Mouse (Mus musculus) forebrain, embryonic 15.5 days (tissue): ENCODE results near the gene Tceanc2. TPM values are rescaled to one million over a fixed set of nuclear protein-coding genes. Genes with fewer than 3 reads are reported as not detected.
A peak's percentile ranks its signal among the peaks of the same experiment; 100 is the strongest.

Experiments
- ATAC-seq: fragments of 200-750 bp; cut with Nextera tagmentation; replicated peaks from 2 replicates; pipeline ENCODE4 v1.8.0; 2017; ENCODE audit warnings: mild to moderate bottlenecking, moderate TSS enrichment, moderate library complexity
- H3K27ac ChIP-seq: fragments of 300-500 bp; sonication (generic); replicated peaks from 2 replicates; pipeline ENCODE4 v1.5.1; 2015; ENCODE audit warnings: mild to moderate bottlenecking, inconsistent platforms
- H3K27me3 ChIP-seq: fragments of 300-500 bp; sonication (generic); 2 replicates; pipeline ENCODE4 v1.6.1; 2015; ENCODE audit warnings: inconsistent platforms
- H3K36me3 ChIP-seq: fragments of 300-500 bp; sonication (generic); 2 replicates; pipeline ENCODE4 v1.6.1; 2015; ENCODE audit warnings: mild to moderate bottlenecking, inconsistent platforms
- H3K4me1 ChIP-seq: fragments of 300-500 bp; sonication (generic); 2 replicates; pipeline ENCODE4 v1.6.1; 2015; ENCODE audit warnings: inconsistent platforms
- H3K4me2 ChIP-seq: fragments of 300-500 bp; sonication (generic); replicated peaks from 2 replicates; pipeline ENCODE4 v1.6.1; 2015; ENCODE audit warnings: mild to moderate bottlenecking, inconsistent platforms
- H3K4me3 ChIP-seq: fragments of 300-500 bp; sonication (generic); 2 replicates; pipeline ENCODE4 v1.5.1; 2015; ENCODE audit warnings: mild to moderate bottlenecking, inconsistent platforms
- H3K9ac ChIP-seq: fragments of 300-500 bp; sonication (generic); replicated peaks from 2 replicates; pipeline ENCODE4 v1.6.1; 2015; ENCODE audit warnings: mild to moderate bottlenecking, inconsistent platforms
- H3K9me3 ChIP-seq: fragments of 300-500 bp; sonication (generic); 2 replicates; pipeline ENCODE4 v1.6.1; 2016; ENCODE audit warnings: inconsistent platforms
- WGBS: fragments of 180-500 bp; shearing (Covaris S2); methylation state at CpG from one replicate; pipeline ENCODE4 v1.1.7; 2015; ENCODE audit warnings: mixed read lengths; 5-methylcytosine and 5-hydroxymethylcytosine counted together
- polyA plus RNA-seq: library from polyadenylated mRNA; unstranded; fragments of >200 nt; fragmentation: Nextera tagmentation; extraction: Ambion mirVana; gene quantifications from 2 replicates; pipeline ENCODE4 v1.2.1, GENCODE M21; 2015

Tceanc2 gene
- polyA plus RNA-seq, 1 experiment from 2014 or later = 45.9 TPM

- Histone ChIP-seq H3K9ac (no peak overlapping the region), H3K4me1 (no peaks in the 10 kb centered on the region), H3K27ac (no peak overlapping the region), H3K4me2 (no peak overlapping the region), H3K9me3 (no peaks in the 10 kb centered on the region), H3K36me3 (peaks cover 76% of the 10 kb centered on the region), H3K27me3 (no peaks in the 10 kb centered on the region), H3K4me3 (no peak overlapping the region)
- 91% methylated on average over 7 of the region's 7 CpGs for WGBS
- ATAC-seq = no peak
Observed at GRCm38 (mm10) chr4:107203001-107203400, 24.1 kb upstream of the Tceanc2 start.

- Histone ChIP-seq H3K27me3 (no peaks in the 10 kb centered on the region), H3K4me3 (no peak overlapping the region), H3K4me2 (no peak overlapping the region), H3K9me3 (no peaks in the 10 kb centered on the region), H3K4me1 (no peaks in the 10 kb centered on the region), H3K27ac (no peak overlapping the region), H3K36me3 (peaks cover 85% of the 10 kb centered on the region), H3K9ac (no peak overlapping the region)
- no peak for ATAC-seq
- WGBS = 97% methylated on average over 3 of the region's 3 CpGs
Observed at GRCm38 (mm10) chr4:107201779-107202178, 22.9 kb upstream of the Tceanc2 start.

- Histone ChIP-seq H3K27ac (no peak overlapping the region), H3K9ac (no peak overlapping the region), H3K4me1 (no peaks in the 10 kb centered on the region), H3K9me3 (no peaks in the 10 kb centered on the region), H3K27me3 (no peaks in the 10 kb centered on the region), H3K4me2 (no peak overlapping the region), H3K36me3 (peaks cover 89% of the 10 kb centered on the region), H3K4me3 (no peak overlapping the region)
- no peak for ATAC-seq
- 94% methylated on average over 5 of the region's 5 CpGs for WGBS
Observed at GRCm38 (mm10) chr4:107198072-107198471, 19.2 kb upstream of the Tceanc2 start.

- Histone ChIP-seq H3K4me2 (no peak overlapping the region), H3K27me3 (no peaks in the 10 kb centered on the region), H3K4me3 (no peak overlapping the region), H3K36me3 (peaks cover 85% of the 10 kb centered on the region), H3K27ac (no peak overlapping the region), H3K9me3 (no peaks in the 10 kb centered on the region), H3K4me1 (no peaks in the 10 kb centered on the region), H3K9ac (no peak overlapping the region)
- WGBS = 88% methylated on average over 2 of the region's 2 CpGs
- no peak for ATAC-seq
Observed at GRCm38 (mm10) chr4:107196454-107196853, 17.5 kb upstream of the Tceanc2 start.

GRCm38 (mm10) chr4:107193841-107194240 lies 14.9 kb upstream of the Tceanc2 start:
- ATAC-seq = no peak
- WGBS = 97% methylated on average over 3 of the region's 3 CpGs

GRCm38 (mm10) chr4:107185703-107186102 lies 6.8 kb upstream of the Tceanc2 start:
- no peak overlapping the region for H3K9ac ChIP-seq
- 70% methylated on average over 3 of the region's 3 CpGs for WGBS

More at GRCm38 (mm10) chr4:107193841-107194240, 14.9 kb upstream of the Tceanc2 start:
- Histone ChIP-seq H3K4me1 (no peaks in the 10 kb centered on the region), H3K27me3 (no peaks in the 10 kb centered on the region), H3K27ac (no peak overlapping the region), H3K4me3 (no peak overlapping the region), H3K9me3 (no peaks in the 10 kb centered on the region), H3K9ac (no peak overlapping the region), H3K4me2 (no peak overlapping the region), H3K36me3 (peaks cover 83% of the 10 kb centered on the region)

GRCm38 (mm10) chr4:107183203-107183602 lies 4.3 kb upstream of the Tceanc2 start:
- H3K4me2 ChIP-seq = no peak overlapping the region
- WGBS = 89% methylated on average over 4 of the region's 4 CpGs
- H3K4me1 ChIP-seq = peaks cover 30% of the 10 kb centered on the region
- no peak for ATAC-seq
- H3K9me3 ChIP-seq = no peaks in the 10 kb centered on the region
- H3K27me3 ChIP-seq = no peaks in the 10 kb centered on the region
- H3K27ac ChIP-seq = no peak overlapping the region
- no peak overlapping the region for H3K4me3 ChIP-seq
- H3K9ac ChIP-seq = no peak overlapping the region
- peaks cover 22% of the 10 kb centered on the region for H3K36me3 ChIP-seq

More at GRCm38 (mm10) chr4:107185703-107186102, 6.8 kb upstream of the Tceanc2 start:
- ATAC-seq = no peak
- Histone ChIP-seq H3K4me2 (no peak overlapping the region), H3K4me3 (no peak overlapping the region), H3K4me1 (peaks cover 19% of the 10 kb centered on the region), H3K27me3 (no peaks in the 10 kb centered on the region), H3K27ac (no peak overlapping the region), H3K36me3 (peaks cover 45% of the 10 kb centered on the region), H3K9me3 (no peaks in the 10 kb centered on the region)

- Histone ChIP-seq H3K4me2 (no peak overlapping the region), H3K9ac (no peak overlapping the region), H3K4me3 (no peak overlapping the region), H3K27ac (no peak overlapping the region), H3K9me3 (no peaks in the 10 kb centered on the region), H3K36me3 (peaks cover 18% of the 10 kb centered on the region), H3K27me3 (no peaks in the 10 kb centered on the region), H3K4me1 (peaks cover 31% of the 10 kb centered on the region)
- WGBS = 75% methylated on average over 2 of the region's 2 CpGs
- no peak for ATAC-seq
Observed at GRCm38 (mm10) chr4:107182796-107183195, 3.9 kb upstream of the Tceanc2 start.

GRCm38 (mm10) chr4:107181866-107182265 lies 3.0 kb upstream of the Tceanc2 start:
- Histone ChIP-seq H3K4me1 (peaks cover 40% of the 10 kb centered on the region), H3K27me3 (no peaks in the 10 kb centered on the region), H3K36me3 (peaks cover 9% of the 10 kb centered on the region), H3K27ac (no peak overlapping the region), H3K9me3 (no peaks in the 10 kb centered on the region), H3K4me2 (no peak overlapping the region), H3K4me3 (no peak overlapping the region), H3K9ac (no peak overlapping the region)
- ATAC-seq = no peak
- 90% methylated on average over 6 of the region's 6 CpGs for WGBS

- Histone ChIP-seq H3K4me1 (peaks cover 47% of the 10 kb centered on the region), H3K4me3 (no peak overlapping the region), H3K4me2 (peak overlapping the region; percentile 61; the same call in 1 of the 2 replicates), H3K27me3 (no peaks in the 10 kb centered on the region), H3K9ac (no peak overlapping the region), H3K9me3 (no peaks in the 10 kb centered on the region), H3K36me3 (no peaks in the 10 kb centered on the region), H3K27ac (no peak overlapping the region)
- no peak for ATAC-seq
Observed at GRCm38 (mm10) chr4:107180746-107181145, 1.8 kb upstream of the Tceanc2 start.

- H3K27ac ChIP-seq = peak overlapping the region; percentile 99
- H3K9ac ChIP-seq = peak overlapping the region; percentile 77
- no peaks in the 10 kb centered on the region for H3K9me3 ChIP-seq
- 2% methylated on average over 8 of the region's 8 CpGs for WGBS
- no peak for ATAC-seq
- no peaks in the 10 kb centered on the region for H3K27me3 ChIP-seq
- peaks cover 47% of the 10 kb centered on the region for H3K4me1 ChIP-seq
- H3K4me3 ChIP-seq = peak overlapping the region; percentile 71
- H3K36me3 ChIP-seq = 0 out of 2 replicates have a peak, but pooled peaks cover under 1% of the 10 kb centered on the region
- peak overlapping the region; percentile 61 for H3K4me2 ChIP-seq
Observed at GRCm38 (mm10) chr4:107179561-107179960, 645 bp upstream of the Tceanc2 start.

GRCm38 (mm10) chr4:107178182-107178829 lies 610 bp downstream of the Tceanc2 start, which contains the start of gene Tmem59:
Tmem59 (plus strand) TSS chr4:107178399.
- peak; percentile 95 for ATAC-seq
- H3K27ac ChIP-seq = peak within 1 kb of the TSS; percentile 99
- peak within 1 kb of the TSS; percentile 61 for H3K4me2 ChIP-seq
- H3K9ac ChIP-seq = peak within 1 kb of the TSS; percentile 77
- H3K4me1 ChIP-seq = peaks cover 46% of the 10 kb centered on the region
- under 1% methylated on average over 49 of the region's 49 CpGs for WGBS
- no peaks in the 10 kb centered on the region for H3K9me3 ChIP-seq
- H3K4me3 ChIP-seq = peak within 1 kb of the TSS; percentile 71
- H3K36me3 ChIP-seq = 0 out of 2 replicates have a peak, but pooled peaks cover 2% of the 10 kb centered on the region
- H3K27me3 ChIP-seq = no peaks in the 10 kb centered on the region

- Histone ChIP-seq H3K9me3 (no peaks in the 10 kb centered on the region), H3K4me3 (peak overlapping the region; percentile 71), H3K4me2 (peak overlapping the region; percentile 61), H3K27ac (peak overlapping the region; percentile 99), H3K36me3 (peaks cover 5% of the 10 kb centered on the region; the same call in 1 of the 2 replicates), H3K27me3 (no peaks in the 10 kb centered on the region), H3K4me1 (peaks cover 41% of the 10 kb centered on the region), H3K9ac (peak overlapping the region; percentile 77)
- ATAC-seq = no peak
- 50% methylated on average over 11 of the region's 11 CpGs for WGBS
Observed at GRCm38 (mm10) chr4:107177506-107177905, 1.4 kb downstream of the Tceanc2 start.
